Mouse (Mus musculus): Measurements from ENCODE around the gene Gins1. TPM values are rescaled to one million over a fixed set of nuclear protein-coding genes. Genes with fewer than 3 reads are reported as not detected.
"Not testable (repeated sequence)": the region's sequence is repeated elsewhere in the genome, so short reads cannot be mapped to it uniquely, and the experiment has no call there.

The Gins1 gene
- polyA plus RNA-seq, 1 experiment from 2014 or later: 74.6 TPM

GRCm38 (mm10) chr2:150933482-150933881 is 28.3 kb downstream of the Gins1 start:
- H3K4me3 ChIP-seq (replicated peaks): no peak overlapping the region
- H3K9me3 ChIP-seq: no peaks in the 10 kb centered on the region
- H3K36me3 ChIP-seq: peaks cover 73% of the 10 kb centered on the region
- H3K4me1 ChIP-seq (replicated peaks): no peaks in the 10 kb centered on the region
- no peak for ATAC-seq (ENCODE audit: insufficient number of reproducible peaks, insufficient read depth, low FRiP score, low TSS enrichment, low read depth)
- no peak overlapping the region for H3K4me2 ChIP-seq
- H3K27ac ChIP-seq: no peak overlapping the region
- no peak overlapping the region for H3K9ac ChIP-seq (replicated peaks)
- H3K27me3 ChIP-seq: no peaks in the 10 kb centered on the region
- 81% methylated on average over 19 of the region's 19 CpGs for WGBS

- ATAC-seq (ENCODE audit: insufficient number of reproducible peaks, insufficient read depth, low FRiP score, low TSS enrichment, low read depth): no peak
- Histone ChIP-seq H3K27ac (no peak overlapping the region), H3K9ac (replicated peaks) (no peak overlapping the region), H3K9me3 (no peaks in the 10 kb centered on the region), H3K4me3 (replicated peaks) (no peak overlapping the region), H3K27me3 (no peaks in the 10 kb centered on the region), H3K4me2 (no peak overlapping the region), H3K4me1 (replicated peaks) (no peaks in the 10 kb centered on the region), H3K36me3 (peaks cover 70% of the 10 kb centered on the region)
- 90% methylated on average over 4 of the region's 4 CpGs for WGBS
These were observed 29.5 kb downstream of the Gins1 start for GRCm38 (mm10) chr2:150934659-150935058.

- Histone ChIP-seq H3K9me3 (no peaks in the 10 kb centered on the region), H3K4me1 (replicated peaks) (no peaks in the 10 kb centered on the region), H3K9ac (replicated peaks) (no peak overlapping the region), H3K36me3 (peaks cover 55% of the 10 kb centered on the region), H3K4me2 (no peak overlapping the region), H3K4me3 (replicated peaks) (no peak overlapping the region), H3K27me3 (no peaks in the 10 kb centered on the region), H3K27ac (no peak overlapping the region)
- ATAC-seq (ENCODE audit: insufficient number of reproducible peaks, insufficient read depth, low FRiP score, low TSS enrichment, low read depth): no peak
- 95% methylated on average over 5 of the region's 5 CpGs for WGBS
These were observed 38.8 kb downstream of the Gins1 start for GRCm38 (mm10) chr2:150944017-150944416.

GRCm38 (mm10) chr2:150947341-150947740 is 42.1 kb downstream of the Gins1 start:
- H3K27ac ChIP-seq; ATAC-seq (ENCODE audit: insufficient number of reproducible peaks, insufficient read depth, low FRiP score, low TSS enrichment, low read depth); H3K27me3 ChIP-seq; H3K4me2 ChIP-seq; H3K4me1 ChIP-seq (replicated peaks); H3K9me3 ChIP-seq; H3K4me3 ChIP-seq (replicated peaks); H3K9ac ChIP-seq (replicated peaks): not testable (repeated sequence)
- peaks cover 68% of the 10 kb centered on the region for H3K36me3 ChIP-seq
- whole genome bisulfite sequencing: 98% methylated on average over 5 of the region's 5 CpGs

GRCm38 (mm10) chr2:150947880-150948611 is 42.8 kb downstream of the Gins1 start:
- not testable (repeated sequence) for H3K27ac ChIP-seq; H3K4me2 ChIP-seq; ATAC-seq (ENCODE audit: insufficient number of reproducible peaks, insufficient read depth, low FRiP score, low TSS enrichment, low read depth); H3K4me3 ChIP-seq (replicated peaks); H3K9ac ChIP-seq (replicated peaks); H3K9me3 ChIP-seq; H3K4me1 ChIP-seq (replicated peaks); H3K27me3 ChIP-seq
- 95% methylated on average over 12 of the region's 12 CpGs for WGBS
- peaks cover 71% of the 10 kb centered on the region for H3K36me3 ChIP-seq

GRCm38 (mm10) chr2:150948786-150949185 is 43.6 kb downstream of the Gins1 start:
- Histone ChIP-seq H3K36me3 (peaks cover 71% of the 10 kb centered on the region), H3K27me3 (no peaks in the 10 kb centered on the region), H3K9ac (replicated peaks) (no peak overlapping the region), H3K4me1 (replicated peaks) (no peaks in the 10 kb centered on the region), H3K4me2 (no peak overlapping the region), H3K4me3 (replicated peaks) (no peak overlapping the region), H3K27ac (no peak overlapping the region), H3K9me3 (no peaks in the 10 kb centered on the region)
- 91% methylated on average over 5 of the region's 5 CpGs for WGBS
- no peak for ATAC-seq (ENCODE audit: insufficient number of reproducible peaks, insufficient read depth, low FRiP score, low TSS enrichment, low read depth)

GRCm38 (mm10) chr2:150949652-150950051 is 44.5 kb downstream of the Gins1 start:
- ATAC-seq (ENCODE audit: insufficient number of reproducible peaks, insufficient read depth, low FRiP score, low TSS enrichment, low read depth): no peak
- H3K9ac ChIP-seq (replicated peaks): no peak overlapping the region
- H3K27me3 ChIP-seq: no peaks in the 10 kb centered on the region
- H3K9me3 ChIP-seq: no peaks in the 10 kb centered on the region
- peaks cover 70% of the 10 kb centered on the region for H3K36me3 ChIP-seq
- WGBS: 87% methylated on average over 3 of the region's 3 CpGs
- no peak overlapping the region for H3K27ac ChIP-seq
- no peak overlapping the region for H3K4me3 ChIP-seq (replicated peaks)
- no peak overlapping the region for H3K4me2 ChIP-seq
- H3K4me1 ChIP-seq (replicated peaks): no peaks in the 10 kb centered on the region

- Histone ChIP-seq H3K27me3 (no peaks in the 10 kb centered on the region), H3K4me3 (replicated peaks) (no peak overlapping the region), H3K4me2 (no peak overlapping the region), H3K9ac (replicated peaks) (no peak overlapping the region), H3K27ac (no peak overlapping the region), H3K9me3 (no peaks in the 10 kb centered on the region), H3K4me1 (replicated peaks) (no peaks in the 10 kb centered on the region), H3K36me3 (peaks cover 70% of the 10 kb centered on the region)
- ATAC-seq (ENCODE audit: insufficient number of reproducible peaks, insufficient read depth, low FRiP score, low TSS enrichment, low read depth): no peak
- 90% methylated on average over 6 of the region's 6 CpGs for WGBS
These were observed 44.9 kb downstream of the Gins1 start for GRCm38 (mm10) chr2:150950056-150950455.

GRCm38 (mm10) chr2:150951201-150951600 is 46.0 kb downstream of the Gins1 start:
- Histone ChIP-seq H3K4me3 (replicated peaks) (no peak overlapping the region), H3K4me2 (no peak overlapping the region), H3K4me1 (replicated peaks) (no peaks in the 10 kb centered on the region), H3K9ac (replicated peaks) (no peak overlapping the region; the same call in 1 of the 2 replicates), H3K36me3 (peaks cover 76% of the 10 kb centered on the region), H3K27me3 (no peaks in the 10 kb centered on the region), H3K9me3 (no peaks in the 10 kb centered on the region), H3K27ac (no peak overlapping the region)
- no peak for ATAC-seq (ENCODE audit: insufficient number of reproducible peaks, insufficient read depth, low FRiP score, low TSS enrichment, low read depth)
- WGBS: 87% methylated on average over 2 of the region's 2 CpGs

GRCm38 (mm10) chr2:150955859-150956258 is 50.7 kb downstream of the Gins1 start:
- no peak overlapping the region for H3K9ac ChIP-seq (replicated peaks)
- 59% methylated on average over 1 of the region's 1 CpGs for WGBS
- H3K4me1 ChIP-seq (replicated peaks): no peaks in the 10 kb centered on the region
- H3K9me3 ChIP-seq: no peaks in the 10 kb centered on the region
- H3K4me2 ChIP-seq: no peak overlapping the region
- no peak overlapping the region for H3K27ac ChIP-seq
- no peak for ATAC-seq (ENCODE audit: insufficient number of reproducible peaks, insufficient read depth, low FRiP score, low TSS enrichment, low read depth)
- H3K4me3 ChIP-seq (replicated peaks): no peak overlapping the region
- H3K27me3 ChIP-seq: no peaks in the 10 kb centered on the region
- peaks cover 83% of the 10 kb centered on the region for H3K36me3 ChIP-seq

GRCm38 (mm10) chr2:150959521-150959920 is 54.3 kb downstream of the Gins1 start:
- Histone ChIP-seq H3K4me3 (replicated peaks) (no peak overlapping the region), H3K27me3 (no peaks in the 10 kb centered on the region), H3K9ac (replicated peaks) (no peak overlapping the region), H3K4me1 (replicated peaks) (no peaks in the 10 kb centered on the region), H3K9me3 (no peaks in the 10 kb centered on the region), H3K27ac (no peak overlapping the region), H3K4me2 (no peak overlapping the region), H3K36me3 (peaks cover 76% of the 10 kb centered on the region)
- WGBS: 89% methylated on average over 10 of the region's 10 CpGs
- no peak for ATAC-seq (ENCODE audit: insufficient number of reproducible peaks, insufficient read depth, low FRiP score, low TSS enrichment, low read depth)

GRCm38 (mm10) chr2:150963246-150963645 is 58.0 kb downstream of the Gins1 start:
- Histone ChIP-seq H3K4me2 (no peak overlapping the region), H3K27me3 (no peaks in the 10 kb centered on the region), H3K9me3 (no peaks in the 10 kb centered on the region), H3K9ac (replicated peaks) (no peak overlapping the region), H3K36me3 (peaks cover 70% of the 10 kb centered on the region), H3K27ac (no peak overlapping the region), H3K4me3 (replicated peaks) (no peak overlapping the region), H3K4me1 (replicated peaks) (no peaks in the 10 kb centered on the region)
- 96% methylated on average over 3 of the region's 3 CpGs for WGBS
- ATAC-seq (ENCODE audit: insufficient number of reproducible peaks, insufficient read depth, low FRiP score, low TSS enrichment, low read depth): no peak

All from limb, embryonic 12.5 days (tissue).